Mouse (Mus musculus) heart, embryonic 10.5 days (tissue): ENCODE measurements at regions not wholly inside any gene's neighbourhood (a gene's known extent, or its start where the extent isn't known, plus 50 kb on each side); places are given as distances from the start of the nearest gene placed in this dataset.

Experiments
- DNase-seq: peaks from one replicate; pipeline ENCODE4 v3.0.0-alpha.2; 2017; ENCODE audit warnings: low spot score
- H3K27ac ChIP-seq: fragments of 300-500 bp; sonication (generic); 2 replicates; pipeline ENCODE4 v1.5.1; 2016; ENCODE audit warnings: mild to moderate bottlenecking
- H3K27me3 ChIP-seq: fragments of 300-500 bp; sonication (generic); 2 replicates; pipeline ENCODE4 v1.6.1; 2016; ENCODE audit warnings: mild to moderate bottlenecking; ENCODE audit not compliant: poor library complexity, insufficient read depth, severe bottlenecking
- H3K36me3 ChIP-seq: fragments of 300-500 bp; sonication (generic); 2 replicates; pipeline ENCODE4 v1.6.1; 2016; ENCODE audit warnings: mild to moderate bottlenecking, moderate library complexity
- H3K4me1 ChIP-seq: fragments of 300-500 bp; sonication (generic); 2 replicates; pipeline ENCODE4 v1.6.1; 2016; ENCODE audit warnings: mild to moderate bottlenecking
- H3K4me3 ChIP-seq: fragments of 300-500 bp; sonication (generic); 2 replicates; pipeline ENCODE4 v1.5.1; 2016; ENCODE audit warnings: mild to moderate bottlenecking, moderate library complexity
- H3K9me3 ChIP-seq: fragments of 300-500 bp; sonication (generic); 2 replicates; pipeline ENCODE4 v1.6.1; 2016; ENCODE audit warnings: mild to moderate bottlenecking, moderate library complexity
- WGBS: fragments of 180-500 bp; shearing (Covaris S2); methylation state at CpG from one replicate; pipeline ENCODE4 v1.1.7; 2016; 5-methylcytosine and 5-hydroxymethylcytosine counted together

- H3K9me3 ChIP-seq: no peaks in the 10 kb centered on the region
- no peak overlapping the region for H3K4me3 ChIP-seq
- DNase-seq: peak; percentile 64
- H3K27me3 ChIP-seq: peaks cover 56% of the 10 kb centered on the region
- H3K27ac ChIP-seq: no peak overlapping the region
- WGBS: 69% methylated on average over 4 of the region's 4 CpGs
- H3K36me3 ChIP-seq: no peaks in the 10 kb centered on the region
- peaks cover 20% of the 10 kb centered on the region; the same call in 1 of the 2 replicates for H3K4me1 ChIP-seq
Observed at GRCm38 (mm10) chr5:75850855-75851254, 127.4 kb downstream of the Kdr start.

GRCm38 (mm10) chr5:75847966-75848365 is 130.3 kb downstream of the Kdr start:
- Histone ChIP-seq H3K4me1 (peaks cover 14% of the 10 kb centered on the region; the same call in 1 of the 2 replicates), H3K27ac (no peak overlapping the region), H3K4me3 (no peak overlapping the region), H3K9me3 (no peaks in the 10 kb centered on the region), H3K27me3 (peaks cover 44% of the 10 kb centered on the region), H3K36me3 (no peaks in the 10 kb centered on the region)
- DNase-seq: peak; percentile 58
- 72% methylated on average over 6 of the region's 6 CpGs for WGBS

- Histone ChIP-seq H3K36me3 (no peaks in the 10 kb centered on the region), H3K9me3 (no peaks in the 10 kb centered on the region), H3K27me3 (peaks cover 42% of the 10 kb centered on the region), H3K27ac (no peak overlapping the region), H3K4me3 (no peak overlapping the region), H3K4me1 (peaks cover 14% of the 10 kb centered on the region; the same call in 1 of the 2 replicates)
- peak; percentile 73 for DNase-seq
- 27% methylated on average over 3 of the region's 3 CpGs for whole genome bisulfite sequencing
Observed at GRCm38 (mm10) chr5:75847341-75847740, 130.9 kb downstream of the Kdr start.

GRCm38 (mm10) chr5:75846016-75846415 is 132.2 kb downstream of the Kdr start:
- Histone ChIP-seq H3K4me3 (no peak overlapping the region), H3K4me1 (peaks cover 14% of the 10 kb centered on the region; the same call in 1 of the 2 replicates), H3K9me3 (no peaks in the 10 kb centered on the region), H3K36me3 (no peaks in the 10 kb centered on the region), H3K27me3 (peaks cover 33% of the 10 kb centered on the region), H3K27ac (no peak overlapping the region)
- 84% methylated on average over 3 of the region's 3 CpGs for WGBS
- DNase-seq: peak; percentile 54

- peak; percentile 45 for DNase-seq
- Histone ChIP-seq H3K4me1 (peaks cover 14% of the 10 kb centered on the region; the same call in 1 of the 2 replicates), H3K27ac (no peak overlapping the region), H3K27me3 (peaks cover 20% of the 10 kb centered on the region), H3K4me3 (no peak overlapping the region), H3K9me3 (no peaks in the 10 kb centered on the region), H3K36me3 (no peaks in the 10 kb centered on the region)
- WGBS: 56% methylated on average over 3 of the region's 3 CpGs
Observed at GRCm38 (mm10) chr5:75843807-75844206, 134.5 kb downstream of the Kdr start.

GRCm38 (mm10) chr5:75840421-75840820 is 137.8 kb downstream of the Kdr start:
- 81% methylated on average over 7 of the region's 7 CpGs for WGBS
- DNase-seq: no peak
- Histone ChIP-seq H3K4me3 (no peak overlapping the region), H3K36me3 (no peaks in the 10 kb centered on the region), H3K27ac (no peak overlapping the region), H3K27me3 (no peaks in the 10 kb centered on the region), H3K4me1 (0 out of 2 replicates have a peak, but pooled peaks cover 3% of the 10 kb centered on the region), H3K9me3 (no peaks in the 10 kb centered on the region)

- DNase-seq: no peak
Observed at GRCm38 (mm10) chr5:75835556-75835961, 142.7 kb downstream of the Kdr start.

GRCm38 (mm10) chr5:75834766-75835555 is 143.3 kb downstream of the Kdr start:
- Histone ChIP-seq H3K36me3 (no peaks in the 10 kb centered on the region), H3K4me3 (peak overlapping the region; percentile 37), H3K4me1 (peaks cover 23% of the 10 kb centered on the region), H3K27me3 (no peaks in the 10 kb centered on the region), H3K27ac (peak overlapping the region; percentile 37; the same call in 1 of the 2 replicates), H3K9me3 (no peaks in the 10 kb centered on the region)
- 51% methylated on average over 17 of the region's 17 CpGs for WGBS
- DNase-seq: no peak

More at GRCm38 (mm10) chr5:75835556-75835961, 142.7 kb downstream of the Kdr start:
- Histone ChIP-seq H3K9me3 (no peaks in the 10 kb centered on the region), H3K4me3 (peak overlapping the region; percentile 37), H3K27ac (peak overlapping the region; percentile 37; the same call in 1 of the 2 replicates), H3K36me3 (no peaks in the 10 kb centered on the region), H3K4me1 (peaks cover 17% of the 10 kb centered on the region), H3K27me3 (no peaks in the 10 kb centered on the region)
- WGBS: 44% methylated on average over 20 of the region's 20 CpGs

- no peaks in the 10 kb centered on the region for H3K36me3 ChIP-seq
- no peaks in the 10 kb centered on the region for H3K9me3 ChIP-seq
- no peaks in the 10 kb centered on the region for H3K27me3 ChIP-seq
- no peak overlapping the region for H3K4me3 ChIP-seq
- DNase-seq: no peak
- WGBS: 83% methylated on average over 5 of the region's 5 CpGs
- peaks cover 24% of the 10 kb centered on the region for H3K4me1 ChIP-seq
- H3K27ac ChIP-seq: no peak overlapping the region
Observed at GRCm38 (mm10) chr5:75832341-75832740, 145.9 kb downstream of the Kdr start.

- DNase-seq: no peak
- no peaks in the 10 kb centered on the region for H3K36me3 ChIP-seq
- H3K4me3 ChIP-seq: no peak overlapping the region
- H3K27ac ChIP-seq: 0 out of 2 replicates have a peak overlapping the region, but pooled peaks have one; percentile 24
- H3K27me3 ChIP-seq: no peaks in the 10 kb centered on the region
- no peaks in the 10 kb centered on the region for H3K9me3 ChIP-seq
- 37% methylated on average over 6 of the region's 6 CpGs for WGBS
- peaks cover 34% of the 10 kb centered on the region for H3K4me1 ChIP-seq
Observed at GRCm38 (mm10) chr5:75829850-75830625, 148.2 kb downstream of the Kdr start.

GRCm38 (mm10) chr5:75828332-75828731 is 149.9 kb downstream of the Kdr start:
- no peaks in the 10 kb centered on the region for H3K36me3 ChIP-seq
- H3K27me3 ChIP-seq: no peaks in the 10 kb centered on the region
- H3K27ac ChIP-seq: no peak overlapping the region
- H3K4me1 ChIP-seq: peaks cover 27% of the 10 kb centered on the region
- DNase-seq: no peak
- H3K4me3 ChIP-seq: no peak overlapping the region
- WGBS: 77% methylated on average over 5 of the region's 5 CpGs
- H3K9me3 ChIP-seq: no peaks in the 10 kb centered on the region

- WGBS: 32% methylated on average over 10 of the region's 10 CpGs
Observed at GRCm38 (mm10) chr5:75826283-75827098, 151.8 kb downstream of the Kdr start.

More at GRCm38 (mm10) chr5:75826283-75827098, 151.8 kb downstream of the Kdr start:
- peaks cover 27% of the 10 kb centered on the region for H3K4me1 ChIP-seq
- no peaks in the 10 kb centered on the region for H3K9me3 ChIP-seq
- no peaks in the 10 kb centered on the region for H3K27me3 ChIP-seq
- DNase-seq: peak; percentile 63
- peak overlapping the region; percentile 49 for H3K27ac ChIP-seq
- H3K36me3 ChIP-seq: no peaks in the 10 kb centered on the region
- H3K4me3 ChIP-seq: no peak overlapping the region
